ENCODE assay signal across 9 mouse cellular contexts in genomic region chr8:121176291-121176690, GRCm38 (mm10). TPM values are rescaled to one million over a fixed set of nuclear protein-coding genes. Genes with fewer than 3 reads are reported as not detected.
DNase-seq lines count a peak whose midpoint lies in the region; ATAC-seq and TF ChIP-seq lines count a peak whose summit lies in the region.
"Had no signal": no experiment of that assay in that cellular context is flagged by ENCODE, and none has a peak within 500 bp of the region (broad histone marks: within the 10 kb centered on the region; RNA-seq: fewer than 3 reads in every experiment).

No protein-coding gene starts in this region.

- H3K27ac ChIP-seq in lung, embryonic 14.5 days (ENCODE audit: low read depth) = no peak overlapping the region
- no peak overlapping the region for H3K27ac ChIP-seq in heart, postnatal 0 days (ENCODE audit: low read depth)

- no peaks in the 10 kb centered on the region for H3K27me3 ChIP-seq in lung, embryonic 14.5 days (ENCODE audit: insufficient read depth, low read length)
- H3K27me3 ChIP-seq in heart, postnatal 0 days (ENCODE audit: control insufficient read depth, insufficient read depth, low read length) = no peaks in the 10 kb centered on the region

- no peak for TF ChIP-seq EP300 in heart, postnatal 0 days (IDR thresholded peaks at IDR 0.05; ENCODE audit: low read depth)

- H3K9me3 ChIP-seq in lung, embryonic 14.5 days (ENCODE audit: low read depth, low read length) = no peaks in the 10 kb centered on the region
- H3K9me3 ChIP-seq in heart, postnatal 0 days (replicated peaks; ENCODE audit: control insufficient read depth, low read length) = no peaks in the 10 kb centered on the region

- H3K9ac ChIP-seq in lung, embryonic 14.5 days = no peak overlapping the region
- no peak overlapping the region for H3K9ac ChIP-seq in heart, postnatal 0 days (replicated peaks; ENCODE audit: low read depth, low read length)

- no peak overlapping the region for H3K4me3 ChIP-seq in lung, embryonic 14.5 days (ENCODE audit: low read depth, low read length)
- H3K4me3 ChIP-seq in heart, postnatal 0 days (ENCODE audit: low read depth, low read length) = no peak overlapping the region

- TF ChIP-seq CTCF in lung, embryonic 14.5 days (IDR thresholded peaks at IDR 0.05; ENCODE audit: low read depth) = no peak
- no peak for TF ChIP-seq CTCF in heart, postnatal 0 days (IDR thresholded peaks at IDR 0.05; ENCODE audit: low read depth)

- peak; percentile 23; the same call in 1 of the 2 replicates for ATAC-seq in lung, embryonic 14.5 days (ENCODE audit: insufficient read depth)
- ATAC-seq in activated CD4-positive, CD25-positive, alpha-beta regulatory T cell, adult 4 months = peak; percentile 80
- peak; percentile 39 for ATAC-seq in heart, postnatal 0 days (ENCODE audit: insufficient read depth, low read depth)

- H3K4me1 ChIP-seq in lung, embryonic 14.5 days (ENCODE audit: insufficient read depth) = peaks cover 14% of the 10 kb centered on the region
- peaks cover 5% of the 10 kb centered on the region for H3K4me1 ChIP-seq in heart, postnatal 0 days (ENCODE audit: control insufficient read depth, insufficient read depth)

- peak; percentile 73 for DNase-seq in lung, embryonic 14.5 days
- no peak for DNase-seq in lung, postnatal 14 days
- peak; percentile 67 for DNase-seq in heart, postnatal 0 days (ENCODE audit: low spot score)
- peak; percentile 41 for DNase-seq in mesoderm, embryonic 11.5 days (ENCODE audit: low read depth, low spot score)
- DNase-seq in layer of hippocampus, postnatal 36 days = no peak
- no peak for DNase-seq in adrenal gland, adult 8-10 months
- DNase-seq: adrenal gland, postnatal 14 days had no signal

- H3K36me3 ChIP-seq in lung, embryonic 14.5 days (ENCODE audit: insufficient read depth) = no peaks in the 10 kb centered on the region
- H3K36me3 ChIP-seq in heart, postnatal 0 days (replicated peaks; ENCODE audit: control insufficient read depth, insufficient read depth, low read length) = no peaks in the 10 kb centered on the region

- H3K4me2 ChIP-seq in lung, embryonic 14.5 days = no peak overlapping the region
- no peak overlapping the region for H3K4me2 ChIP-seq in heart, postnatal 0 days (ENCODE audit: low read depth, low read length)

- 27% methylated on average over 3 of the region's 3 CpGs for WGBS in lung, embryonic 14.5 days
- WGBS in heart, postnatal 0 days = 24% methylated on average over 3 of the region's 3 CpGs

RNA-seq across cellular contexts. Expression of gene Foxl1, which starts 48.6 kb away (rescaled TPM):
- polyA plus RNA-seq in lung, embryonic 14.5 days (2014; fragmentation: Nextera tagmentation; extraction: Ambion mirVana) = 6.8 and 7.9 TPM in 2 replicates
- not detected for polyA plus RNA-seq in activated CD4-positive, CD25-positive, alpha-beta regulatory T cell, adult 4 months (2017; shearing (Covaris generic))
- 0.35 and 1.9 TPM in 2 replicates for total RNA-seq in heart, postnatal 0 days (2014; rRNA removed; ENCODE audit: low replicate concordance)
- polyA plus RNA-seq in heart, postnatal 0 days (2015; fragmentation: Nextera tagmentation; extraction: Ambion mirVana) = 0.12 and 0.16 TPM in 2 replicates
- not detected for total RNA-seq in layer of hippocampus, postnatal 36 days (2021)
- total RNA-seq in adrenal gland, adult 8-10 months (2022) = under 1 TPM; 0.24 to 0.78 (median 0.54) TPM
- polyA plus RNA-seq: testis, adult 2 months had no signal

Comparison
In these comparisons a context has a peak if more than half of its experiments do, and no peak if none do; other contexts are left out.
1. DNase-seq: peak in lung, embryonic 14.5 days (single experiment), heart, postnatal 0 days (single experiment) and mesoderm, embryonic 11.5 days (single experiment); none in lung, postnatal 14 days (single experiment), layer of hippocampus, postnatal 36 days (0 of 2) and adrenal gland, adult 8-10 months (single experiment).
2. ATAC-seq: peak in every context shown above with its lines; median percentile 80 in activated CD4-positive, CD25-positive, alpha-beta regulatory T cell, adult 4 months; 39 in heart, postnatal 0 days; 23 in lung, embryonic 14.5 days.